Mouse (Mus musculus) small intestine, adult 2 months (tissue): ENCODE results near the gene Abcc9.

Experiments used
- CTCF ChIP-seq: fragments of 200-500 bp; IDR thresholded peaks from 2 replicates; pipeline ENCODE4 v1.5.1; 2012; ENCODE audit warnings: low read depth, mild to moderate bottlenecking, control low read depth, inconsistent platforms, low read length, moderate library complexity, mixed read lengths; ENCODE audit not compliant: insufficient replicate concordance, insufficient read length; ENCODE audit errors: extremely low read depth
- POLR2A ChIP-seq: fragments of 200-500 bp; IDR thresholded peaks from 2 replicates; pipeline ENCODE4 v1.6.1; 2012; ENCODE audit warnings: low read depth, mild to moderate bottlenecking, control low read depth, inconsistent platforms, low read length, moderate library complexity

DNA sequence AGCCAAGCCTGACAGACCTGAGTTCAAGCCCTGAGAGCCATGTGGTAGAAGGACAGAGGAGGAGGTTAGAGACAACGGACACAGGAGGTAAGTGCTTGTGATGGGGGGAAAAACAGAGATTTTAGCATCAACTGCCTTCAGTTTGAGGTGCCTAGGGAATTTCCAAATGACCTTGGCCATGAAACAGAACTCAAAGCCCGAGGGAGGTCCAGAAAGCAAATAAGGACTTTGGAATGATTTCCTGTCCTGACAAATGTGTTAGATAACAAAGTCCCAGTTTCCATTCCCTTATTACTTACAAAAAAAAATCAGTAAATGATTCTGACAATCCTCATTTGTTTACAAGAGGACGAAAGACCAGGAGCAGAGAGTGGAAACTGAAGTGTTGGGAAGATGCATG, 52.8 kb downstream of the Abcc9 start:
- TF ChIP-seq CTCF: no peak
- no peak for TF ChIP-seq POLR2A
